Mouse (Mus musculus) kidney, adult 2 months (tissue): ENCODE data around the gene Mpp3.

Experiments used
- CTCF ChIP-seq: fragments of 200-500 bp; conservative IDR thresholded peaks from 2 replicates; pipeline ENCODE4 v1.5.1; 2011; ENCODE audit warnings: low read depth, mild to moderate bottlenecking, control low read depth, low read length, moderate library complexity, mixed read lengths; ENCODE audit not compliant: insufficient read depth, insufficient read length
- POLR2A ChIP-seq: fragments of 200-500 bp; IDR thresholded peaks from one replicate; pipeline ENCODE4 v1.6.1; 2011; ENCODE audit warnings: low read depth, low read length, control low read depth

GRCm38 (mm10) chr11:101952541-101953341, 75.5 kb downstream of the Mpp3 start:
- TF ChIP-seq POLR2A (no peak), CTCF (no peak)
